Mouse (Mus musculus) liver, postnatal 0 days (tissue): ENCODE data around the gene Madd. TPM values are rescaled to one million over a fixed set of nuclear protein-coding genes. Genes with fewer than 3 reads are reported as not detected.

Experiments used
- ATAC-seq: fragments of 200-750 bp; cut with Nextera tagmentation; 2 replicates; pipeline ENCODE4 v1.8.0; 2017; ENCODE audit warnings: mild to moderate bottlenecking, moderate library complexity
- DNase-seq: peaks from one replicate; pipeline ENCODE4 v3.0.0-alpha.2; 2016
- H3K27ac ChIP-seq: fragments of 300-500 bp; sonication (generic); 2 replicates; pipeline ENCODE4 v1.5.1; 2014; ENCODE audit warnings: antibody characterized with exemption, moderate library complexity, mild to moderate bottlenecking, low read depth
- H3K27me3 ChIP-seq: fragments of 300-500 bp; sonication (generic); 2 replicates; pipeline ENCODE4 v1.6.1; 2014; ENCODE audit warnings: low read length, control low read depth, mixed read lengths; ENCODE audit not compliant: insufficient read depth
- H3K36me3 ChIP-seq: fragments of 300-500 bp; sonication (generic); replicated peaks from 2 replicates; pipeline ENCODE4 v1.6.1; 2014; ENCODE audit warnings: mild to moderate bottlenecking, control low read depth, low read length, moderate library complexity, mixed read lengths; ENCODE audit not compliant: insufficient read depth
- H3K4me1 ChIP-seq: fragments of 300-500 bp; sonication (generic); 2 replicates; pipeline ENCODE4 v1.6.1; 2014; ENCODE audit warnings: antibody characterized with exemption, mild to moderate bottlenecking, control low read depth; ENCODE audit not compliant: insufficient read depth
- H3K4me2 ChIP-seq: fragments of 300-500 bp; sonication (generic); 2 replicates; pipeline ENCODE4 v1.6.1; 2014; ENCODE audit warnings: low read depth, mild to moderate bottlenecking, low read length, moderate library complexity, mixed read lengths
- H3K4me3 ChIP-seq: fragments of 300-500 bp; sonication (generic); 2 replicates; pipeline ENCODE4 v1.5.1; 2014; ENCODE audit warnings: low read depth, low read length
- H3K9ac ChIP-seq: fragments of 300-500 bp; sonication (generic); replicated peaks from 2 replicates; pipeline ENCODE4 v1.6.1; 2014; ENCODE audit warnings: mild to moderate bottlenecking, moderate library complexity
- H3K9me3 ChIP-seq: fragments of 300-500 bp; sonication (generic); 2 replicates; pipeline ENCODE4 v1.6.1; 2016; ENCODE audit warnings: mild to moderate bottlenecking, control low read depth, low read length, mixed read lengths
- CTCF ChIP-seq: sonication (generic); IDR thresholded peaks from 2 replicates; pipeline ENCODE4 v1.5.1; 2016; ENCODE audit warnings: antibody characterized with exemption, low read depth
- EP300 ChIP-seq: IDR thresholded peaks from 2 replicates; pipeline ENCODE4 v1.6.1; 2016; ENCODE audit warnings: antibody characterized with exemption, low read depth, mild to moderate bottlenecking
- WGBS: fragments of 180-500 bp; shearing (Covaris S2); extraction: QIAGEN DNeasy Blood & Tissue Kit; methylation state at CpG from one replicate; pipeline ENCODE4 v1.1.7; 2014; ENCODE audit not compliant: insufficient replicate concordance; 5-methylcytosine and 5-hydroxymethylcytosine counted together
- polyA plus RNA-seq: library from polyadenylated mRNA; unstranded; fragments of >200 nt; fragmentation: Nextera tagmentation; extraction: Ambion mirVana; gene quantifications from 2 replicates; pipeline ENCODE4 v1.2.1, GENCODE M21; 2015

The Madd gene
- polyA plus RNA-seq, 1 experiment from 2014 or later, result 3.6 TPM

- no peak for DNase-seq
- Histone ChIP-seq H3K36me3 (no peaks in the 10 kb centered on the region), H3K27me3 (no peaks in the 10 kb centered on the region), H3K4me2 (no peak overlapping the region), H3K27ac (no peak overlapping the region), H3K4me3 (no peak overlapping the region), H3K9me3 (no peaks in the 10 kb centered on the region), H3K9ac (no peak overlapping the region), H3K4me1 (no peaks in the 10 kb centered on the region)
- no peak for TF ChIP-seq CTCF
- no peak for TF ChIP-seq EP300
- no peak for ATAC-seq
- WGBS, result 82% methylated on average over 5 of the region's 5 CpGs
Measured at GRCm38 (mm10) chr2:91128761-91129160, 54.9 kb downstream of the Madd start.

- no peak overlapping the region for H3K27ac ChIP-seq
- no peak overlapping the region for H3K4me3 ChIP-seq
- WGBS, result 76% methylated on average over 10 of the region's 10 CpGs
- no peaks in the 10 kb centered on the region for H3K36me3 ChIP-seq
- H3K27me3 ChIP-seq, result no peaks in the 10 kb centered on the region
- H3K9me3 ChIP-seq, result no peaks in the 10 kb centered on the region
- no peak overlapping the region for H3K9ac ChIP-seq
- TF ChIP-seq EP300, result no peak
- TF ChIP-seq CTCF, result no peak
- DNase-seq (no peak), ATAC-seq (no peak)
- H3K4me2 ChIP-seq, result no peak overlapping the region
- no peaks in the 10 kb centered on the region for H3K4me1 ChIP-seq
Measured at GRCm38 (mm10) chr2:91125101-91125500, 58.5 kb downstream of the Madd start.

GRCm38 (mm10) chr2:91123521-91123920, 60.1 kb downstream of the Madd start:
- H3K9me3 ChIP-seq, result no peaks in the 10 kb centered on the region
- no peak overlapping the region for H3K4me3 ChIP-seq
- no peak for TF ChIP-seq CTCF
- TF ChIP-seq EP300, result no peak
- no peaks in the 10 kb centered on the region for H3K27me3 ChIP-seq
- 82% methylated on average over 6 of the region's 6 CpGs for WGBS
- ATAC-seq (no peak), DNase-seq (no peak)
- no peak overlapping the region for H3K4me2 ChIP-seq
- no peak overlapping the region for H3K27ac ChIP-seq
- no peaks in the 10 kb centered on the region for H3K36me3 ChIP-seq
- no peak overlapping the region for H3K9ac ChIP-seq
- no peaks in the 10 kb centered on the region for H3K4me1 ChIP-seq

GRCm38 (mm10) chr2:91121497-91121896, 62.1 kb downstream of the Madd start:
- no peak for TF ChIP-seq CTCF
- no peak for TF ChIP-seq EP300
- ATAC-seq (no peak), DNase-seq (no peak)
- 71% methylated on average over 8 of the region's 8 CpGs for WGBS
- Histone ChIP-seq H3K9ac (no peak overlapping the region), H3K4me2 (no peak overlapping the region), H3K36me3 (no peaks in the 10 kb centered on the region), H3K9me3 (no peaks in the 10 kb centered on the region), H3K27me3 (no peaks in the 10 kb centered on the region), H3K4me1 (no peaks in the 10 kb centered on the region), H3K4me3 (no peak overlapping the region), H3K27ac (no peak overlapping the region)

- TF ChIP-seq EP300, result no peak
- TF ChIP-seq CTCF, result no peak
- no peaks in the 10 kb centered on the region for H3K27me3 ChIP-seq
- DNase-seq (no peak), ATAC-seq (no peak)
- H3K4me3 ChIP-seq, result no peak overlapping the region
- WGBS, result 78% methylated on average over 6 of the region's 6 CpGs
- H3K4me2 ChIP-seq, result no peak overlapping the region
- 0 out of 2 replicates have a peak, but pooled peaks cover 2% of the 10 kb centered on the region for H3K36me3 ChIP-seq
- H3K9ac ChIP-seq, result no peak overlapping the region
- H3K4me1 ChIP-seq, result no peaks in the 10 kb centered on the region
- no peak overlapping the region for H3K27ac ChIP-seq
- H3K9me3 ChIP-seq, result no peaks in the 10 kb centered on the region
Measured at GRCm38 (mm10) chr2:91121011-91121410, 62.6 kb downstream of the Madd start.

GRCm38 (mm10) chr2:91120261-91120671, 63.4 kb downstream of the Madd start:
- 0 out of 2 replicates have a peak, but pooled peaks cover 2% of the 10 kb centered on the region for H3K36me3 ChIP-seq
- peaks cover 3% of the 10 kb centered on the region; the same call in 1 of the 2 replicates for H3K4me1 ChIP-seq
- no peak for ATAC-seq
- H3K9ac ChIP-seq, result no peak overlapping the region
- no peak overlapping the region for H3K4me2 ChIP-seq
- 40% methylated on average over 6 of the region's 6 CpGs for WGBS
- no peak for DNase-seq
- H3K4me3 ChIP-seq, result no peak overlapping the region
- no peaks in the 10 kb centered on the region for H3K9me3 ChIP-seq
- TF ChIP-seq EP300 (no peak), CTCF (no peak)
- H3K27me3 ChIP-seq, result no peaks in the 10 kb centered on the region
- H3K27ac ChIP-seq, result no peak overlapping the region

GRCm38 (mm10) chr2:91119551-91119950, 64.1 kb downstream of the Madd start:
- H3K4me1 ChIP-seq, result peaks cover 3% of the 10 kb centered on the region; the same call in 1 of the 2 replicates
- H3K9me3 ChIP-seq, result no peaks in the 10 kb centered on the region
- H3K27ac ChIP-seq, result no peak overlapping the region
- H3K36me3 ChIP-seq, result 0 out of 2 replicates have a peak, but pooled peaks cover 2% of the 10 kb centered on the region
- TF ChIP-seq CTCF (no peak), EP300 (no peak)
- H3K9ac ChIP-seq, result no peak overlapping the region
- ATAC-seq, result no peak
- no peak overlapping the region for H3K4me3 ChIP-seq
- DNase-seq, result no peak
- H3K4me2 ChIP-seq, result no peak overlapping the region
- H3K27me3 ChIP-seq, result no peaks in the 10 kb centered on the region
- WGBS, result 70% methylated on average over 6 of the region's 6 CpGs
